Mouse (Mus musculus) heart, adult 2 months (tissue): ENCODE results near the gene AC161166.1.

Experiments
- CTCF ChIP-seq: fragments of 200-600 bp; IDR thresholded peaks from 2 replicates; pipeline ENCODE4 v1.8.1; 2022; ENCODE audit warnings: antibody characterized with exemption, mild to moderate bottlenecking, moderate library complexity
- EP300 ChIP-seq: fragments of 200-500 bp; IDR thresholded peaks from 2 replicates; pipeline ENCODE4 v1.6.1; 2011; ENCODE audit warnings: low read depth, low read length, control low read depth; ENCODE audit not compliant: insufficient read depth
- POLR2A ChIP-seq: fragments of 200-500 bp; IDR thresholded peaks from 2 replicates; pipeline ENCODE4 v1.6.1; 2011; ENCODE audit warnings: mild to moderate bottlenecking, low read depth, low read length, control low read depth; ENCODE audit not compliant: insufficient read depth

DNA sequence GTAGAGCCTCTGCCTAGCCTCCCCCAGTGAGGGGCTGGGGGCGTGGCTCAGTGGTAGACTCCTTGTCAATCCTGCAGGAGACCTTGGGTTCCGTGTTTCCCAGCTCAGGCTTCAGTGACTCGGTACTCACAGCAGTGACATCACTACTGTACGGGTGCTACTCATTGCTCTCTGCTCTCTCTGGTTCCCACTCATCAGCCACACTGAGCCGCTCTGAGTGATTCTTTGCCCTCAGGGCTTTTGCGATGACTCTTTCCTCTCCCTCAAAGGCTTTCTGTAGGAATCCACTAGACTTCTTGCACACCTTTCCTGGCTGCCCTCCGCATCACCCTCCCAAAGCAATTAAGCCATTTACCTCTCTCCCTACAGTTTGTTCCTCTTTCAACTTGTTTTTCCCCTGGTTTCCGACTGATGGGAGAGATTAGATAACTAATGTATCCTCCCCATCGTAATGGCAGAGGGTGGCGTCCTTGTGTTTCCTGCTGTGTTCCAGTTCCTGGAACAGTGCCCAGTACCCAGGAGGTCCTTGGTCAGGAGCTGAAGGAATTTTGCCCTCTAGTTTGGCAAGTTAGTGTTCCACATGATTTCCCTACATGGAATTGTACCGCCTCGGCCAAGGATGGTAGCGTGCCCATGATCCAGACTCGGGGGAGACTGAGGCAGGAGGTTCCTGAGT lies 50.7 kb downstream of the AC161166.1 start:
- TF ChIP-seq CTCF (no peak), POLR2A (no peak), EP300 (0 out of 2 replicates have a peak, but pooled peaks have one; percentile 31)
